Mouse (Mus musculus) liver (tissue): ENCODE measurements at regions not wholly inside any gene's neighbourhood (a gene's known extent, or its start where the extent isn't known, plus 50 kb on each side); places are given as distances from the start of the nearest gene placed in this dataset.

Experiments
- DNase-seq: peaks from one replicate; pipeline ENCODE4 v3.0.0-alpha.2; 2020; ENCODE audit warnings: mixed read lengths

- no peak for DNase-seq
Observed at GRCm38 (mm10) chr5:133676791-133677450, 422.6 kb upstream of the Castor2 start.

- no peak for DNase-seq
Observed at GRCm38 (mm10) chr5:133675636-133676035, 423.9 kb upstream of the Castor2 start.

DNA sequence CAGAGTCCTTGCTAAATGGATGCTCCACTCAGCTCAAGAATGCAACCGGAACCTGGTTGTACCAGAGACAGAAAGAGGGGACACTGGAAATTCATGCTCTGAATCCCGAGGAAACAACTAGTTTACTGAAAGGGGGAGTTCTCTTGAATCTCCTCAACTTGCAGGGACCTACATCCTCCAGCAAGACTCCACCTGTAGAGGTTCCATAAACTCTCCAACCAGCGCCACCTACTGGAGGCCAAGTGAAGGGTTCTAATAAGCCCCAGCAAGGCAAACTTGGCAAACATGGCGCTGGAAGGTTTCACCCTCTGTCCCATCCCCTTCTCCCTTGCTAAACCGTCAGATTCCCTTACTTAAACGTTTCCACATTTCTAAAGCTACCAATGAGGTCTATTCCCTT lies 433.0 kb upstream of the Castor2 start:
- DNase-seq, result peak; percentile 14

DNA sequence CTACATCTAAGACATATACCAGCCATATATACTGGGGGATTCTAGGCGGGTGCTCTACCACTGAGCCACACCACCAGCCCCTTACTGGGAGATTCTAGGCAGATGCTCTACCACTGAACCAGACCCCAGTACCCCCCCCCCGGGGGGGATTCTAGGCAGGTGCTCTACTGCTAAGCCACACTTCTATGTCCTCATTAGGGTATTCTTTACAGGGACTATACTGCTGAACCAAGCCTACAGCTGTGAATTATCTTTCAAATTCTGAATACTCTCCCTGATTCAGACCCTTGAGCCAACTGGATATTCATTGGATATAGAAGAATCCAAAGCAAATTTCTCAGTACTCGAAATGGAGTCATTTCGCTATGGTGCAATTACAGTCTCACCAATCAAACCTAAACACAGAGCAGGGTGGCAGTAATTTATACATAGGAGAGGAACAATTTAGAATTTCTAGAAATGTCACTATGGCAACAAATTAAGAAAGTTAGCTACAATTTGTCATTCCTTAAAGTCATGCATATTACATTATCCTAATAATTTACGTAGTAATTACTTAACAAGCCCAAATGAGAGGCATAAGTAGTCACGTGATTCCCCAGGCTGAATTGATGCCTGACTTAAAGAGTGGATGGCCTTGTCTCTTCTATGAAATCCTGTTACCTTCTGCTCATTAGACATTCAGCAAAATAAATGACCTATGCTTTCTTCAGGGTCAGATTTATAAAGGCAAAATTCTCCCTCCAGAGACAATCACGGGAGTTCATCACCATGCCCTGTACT lies 436.8 kb upstream of the Castor2 start:
- DNase-seq, result no peak

- DNase-seq, result no peak
Observed at GRCm38 (mm10) chr5:133660351-133660750, 439.2 kb upstream of the Castor2 start.

DNA sequence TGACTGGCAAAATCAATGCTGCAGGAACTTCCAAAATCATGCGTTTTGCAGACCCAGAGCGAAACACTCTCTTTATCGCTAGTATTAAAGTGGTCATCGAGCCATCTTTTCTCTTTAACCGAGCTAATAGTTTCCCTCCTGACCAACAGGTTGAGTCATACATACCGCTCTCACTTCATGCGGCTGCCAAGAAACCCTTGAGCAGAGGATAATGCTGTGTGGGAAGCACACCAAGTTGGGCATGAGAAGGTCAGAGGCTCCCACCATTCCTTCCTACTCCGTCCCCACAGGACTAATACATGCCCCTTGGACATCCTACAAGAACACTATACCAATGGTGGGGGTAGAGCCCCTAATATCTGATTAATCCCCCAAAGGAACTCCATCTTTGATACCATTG lies 442.7 kb upstream of the Castor2 start:
- DNase-seq, result no peak

DNA sequence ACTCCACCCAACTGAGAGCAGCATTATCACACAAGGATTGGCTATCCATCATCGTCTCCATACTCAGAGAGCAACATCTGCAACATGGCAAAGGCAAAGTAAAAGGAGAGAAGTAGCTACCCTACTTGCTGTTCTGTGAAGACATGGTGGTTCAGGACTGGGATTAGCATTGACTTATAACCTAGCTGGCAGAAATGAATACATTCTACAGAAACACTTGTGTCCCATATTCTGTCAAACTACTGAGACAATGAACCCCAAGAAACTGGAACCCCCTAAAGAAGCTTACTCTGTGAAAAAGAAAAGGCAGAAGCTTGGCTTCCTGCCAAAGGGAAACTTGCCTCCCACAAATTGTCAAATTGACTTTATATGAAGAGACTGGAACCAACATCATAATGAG lies 446.1 kb upstream of the Castor2 start:
- DNase-seq, result no peak

- no peak for DNase-seq
Observed at GRCm38 (mm10) chr5:133650246-133650645, 449.3 kb upstream of the Castor2 start.

GRCm38 (mm10) chr5:133645696-133646195 lies 453.8 kb upstream of the Castor2 start:
- DNase-seq, result no peak

DNA sequence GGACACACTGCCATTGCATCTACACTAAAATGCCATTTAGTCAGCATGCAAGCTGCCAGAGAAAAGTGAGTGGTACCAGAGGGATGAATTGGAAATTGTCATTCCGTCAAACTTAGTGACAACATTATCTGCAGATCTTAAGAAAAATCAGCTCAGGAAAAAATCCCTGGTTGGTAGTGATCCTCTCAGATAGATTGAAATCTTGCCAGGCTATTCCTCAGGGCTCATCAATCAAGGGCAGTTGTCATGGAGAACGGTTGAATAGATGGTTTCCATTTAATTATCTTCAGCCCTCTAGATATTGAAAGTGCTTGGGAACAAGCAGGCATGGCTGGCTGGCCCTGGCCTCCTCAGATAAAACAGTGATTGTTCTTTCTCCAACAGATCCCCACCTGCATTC lies 456.2 kb upstream of the Castor2 start:
- DNase-seq, result no peak

DNA sequence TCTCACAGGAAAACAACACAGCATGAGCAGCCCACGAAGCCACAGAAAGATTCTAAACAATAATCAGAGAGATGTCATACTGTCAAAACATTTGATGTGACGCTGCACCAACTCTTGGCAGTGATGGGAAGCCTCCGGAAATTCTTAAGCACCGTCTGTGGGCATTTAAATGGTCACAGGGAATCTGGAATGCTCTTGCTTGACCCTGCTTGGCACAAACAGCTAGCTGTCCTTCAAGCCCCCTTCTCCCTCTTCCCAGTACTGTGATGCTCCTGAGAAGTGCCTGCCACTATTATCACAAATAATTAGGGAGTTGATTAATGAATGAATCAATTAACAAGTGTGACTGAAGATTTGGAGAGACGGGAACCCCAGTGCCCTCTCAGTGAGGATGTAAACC lies 465.0 kb upstream of the Castor2 start:
- DNase-seq, result no peak

GRCm38 (mm10) chr5:133631812-133632211 lies 467.7 kb upstream of the Castor2 start:
- DNase-seq, result no peak

DNA sequence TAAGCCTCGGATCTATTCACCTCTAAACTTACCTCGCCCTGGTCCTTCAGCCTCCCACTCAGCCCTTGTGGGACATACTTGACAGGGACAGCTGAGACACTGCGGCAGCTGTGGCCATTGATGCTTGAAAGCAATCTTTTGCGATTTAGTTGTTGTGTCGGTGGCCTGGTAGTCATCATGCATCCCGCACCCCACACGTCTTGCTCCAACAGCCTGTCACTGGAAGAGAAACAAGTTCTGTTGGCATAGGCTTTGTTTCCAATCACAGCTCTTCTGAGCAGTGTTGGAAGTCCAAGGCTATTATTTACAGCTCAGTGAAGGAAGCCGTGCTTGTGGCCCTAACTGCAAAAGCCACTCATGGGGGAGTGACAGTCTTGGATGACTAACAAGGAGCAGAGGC lies 480.2 kb upstream of the Castor2 start:
- DNase-seq, result no peak

DNA sequence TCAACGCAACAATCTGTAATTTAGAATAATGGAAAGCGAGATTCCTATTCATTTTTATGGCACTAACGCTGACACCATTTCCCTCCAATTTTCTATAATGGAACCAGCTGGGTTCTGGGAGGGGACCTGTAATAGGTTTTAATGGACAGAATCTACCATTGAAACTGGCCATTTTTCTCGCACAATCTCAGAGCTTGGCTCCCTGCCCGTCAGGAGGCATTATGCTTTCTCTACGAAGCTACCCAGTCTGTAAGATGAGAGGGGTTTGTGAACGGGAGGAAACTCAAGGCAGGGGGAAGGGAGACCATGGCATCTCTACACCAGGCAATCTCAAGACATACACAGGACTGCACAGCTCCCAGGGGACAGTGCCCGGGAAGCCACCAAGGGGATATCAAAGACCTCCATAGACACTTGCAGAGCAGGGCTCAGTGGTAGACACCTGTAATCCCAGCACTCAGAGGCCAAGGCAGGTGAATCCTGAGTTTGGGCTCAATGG lies 498.2 kb upstream of the Castor2 start:
- no peak for DNase-seq

DNA sequence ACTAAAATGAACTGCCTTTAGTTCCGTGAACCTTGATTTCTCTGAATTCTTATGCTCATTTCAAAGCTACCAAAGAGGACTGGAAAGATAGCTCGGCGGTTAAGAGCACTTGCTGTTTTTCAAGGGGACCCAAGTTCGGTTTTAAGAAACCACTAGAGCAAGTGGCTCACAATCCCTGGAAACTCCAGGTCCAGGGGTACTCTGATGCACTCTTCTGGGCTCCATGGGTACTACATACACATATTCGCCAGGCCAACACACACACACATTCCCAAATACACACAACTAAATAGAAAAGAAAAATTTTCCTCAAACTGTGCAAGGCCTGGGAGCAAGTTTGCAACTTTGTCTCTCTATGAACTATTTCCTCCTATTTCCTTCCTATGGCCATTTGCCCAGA lies 498.9 kb upstream of the Castor2 start:
- no peak for DNase-seq

DNA sequence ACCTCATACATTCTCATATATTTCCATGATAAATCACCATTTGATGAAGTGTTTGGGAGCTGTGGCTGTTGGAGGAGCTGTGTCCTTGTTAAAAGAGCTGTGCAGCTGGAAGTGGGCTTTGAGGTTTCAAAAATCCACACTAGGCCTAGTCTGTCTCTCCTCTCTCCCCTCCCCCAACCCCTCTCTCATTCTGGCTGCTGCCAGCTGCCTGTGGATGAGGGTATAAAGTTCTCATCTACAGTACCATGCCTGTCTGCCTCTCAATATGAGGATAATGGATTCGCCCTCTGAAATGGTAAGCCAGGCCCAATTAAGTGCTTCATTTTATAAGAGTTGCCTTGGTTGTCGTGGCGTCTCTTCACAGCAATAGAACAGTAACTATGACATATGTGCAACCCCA lies 501.4 kb upstream of the Castor2 start:
- DNase-seq, result no peak

DNA sequence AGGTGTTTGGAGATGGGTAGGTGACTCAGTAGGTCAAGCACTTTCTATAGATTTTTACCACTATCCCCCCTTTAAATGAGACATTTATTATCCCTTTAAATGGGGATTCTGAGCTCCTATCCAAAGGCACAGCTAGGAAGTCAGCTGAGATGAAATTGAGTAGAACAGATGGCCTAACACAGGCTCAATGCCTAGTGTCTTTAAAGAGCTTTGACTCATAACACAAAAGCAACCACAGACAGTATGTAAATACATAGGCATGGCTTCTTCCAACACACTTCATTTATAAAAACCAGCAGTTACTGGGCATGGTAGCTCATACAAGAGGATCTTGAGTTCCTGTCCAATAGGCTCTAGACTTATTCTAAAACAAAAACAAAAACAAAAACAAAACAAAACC lies 513.0 kb upstream of the Castor2 start:
- DNase-seq, result no peak

DNA sequence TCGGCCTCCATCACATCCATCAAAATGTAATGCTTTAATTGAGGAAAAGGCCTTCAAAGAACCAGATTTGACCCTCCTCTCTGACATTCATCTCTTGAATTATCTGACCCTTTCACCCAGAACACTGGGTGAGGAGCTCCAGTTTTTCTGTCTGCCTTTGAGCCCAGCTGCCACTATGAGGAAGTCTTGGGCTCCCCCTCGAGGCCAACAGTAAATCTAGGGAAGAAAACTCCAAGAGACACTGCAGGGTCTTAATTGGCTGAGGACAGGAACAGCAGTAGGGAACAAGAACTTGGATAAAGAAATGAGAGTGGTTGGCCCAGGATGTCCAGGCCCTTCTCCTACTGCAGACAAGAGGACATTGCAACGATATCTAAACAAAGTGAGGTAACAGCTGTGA lies 514.3 kb upstream of the Castor2 start:
- peak; percentile 10 for DNase-seq

DNA sequence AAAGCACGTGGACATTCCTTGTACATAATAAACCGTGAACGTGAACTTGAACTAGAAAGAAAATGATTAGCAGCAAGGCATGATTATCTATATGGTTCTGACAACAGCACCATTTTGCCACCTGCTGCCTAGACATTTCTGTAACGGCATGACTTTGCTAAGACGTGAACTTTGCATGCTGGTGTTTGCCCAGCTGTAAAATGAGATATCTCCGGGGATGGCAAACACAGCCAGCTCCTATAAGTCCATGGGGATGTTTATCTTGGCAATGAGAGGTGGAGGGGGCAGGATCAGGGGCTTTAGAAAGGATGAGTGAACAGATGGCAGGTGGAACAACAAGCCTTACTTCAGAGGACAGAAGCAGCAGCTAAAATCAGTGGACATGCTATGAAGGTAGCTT lies 522.9 kb upstream of the Castor2 start:
- DNase-seq, result no peak

DNA sequence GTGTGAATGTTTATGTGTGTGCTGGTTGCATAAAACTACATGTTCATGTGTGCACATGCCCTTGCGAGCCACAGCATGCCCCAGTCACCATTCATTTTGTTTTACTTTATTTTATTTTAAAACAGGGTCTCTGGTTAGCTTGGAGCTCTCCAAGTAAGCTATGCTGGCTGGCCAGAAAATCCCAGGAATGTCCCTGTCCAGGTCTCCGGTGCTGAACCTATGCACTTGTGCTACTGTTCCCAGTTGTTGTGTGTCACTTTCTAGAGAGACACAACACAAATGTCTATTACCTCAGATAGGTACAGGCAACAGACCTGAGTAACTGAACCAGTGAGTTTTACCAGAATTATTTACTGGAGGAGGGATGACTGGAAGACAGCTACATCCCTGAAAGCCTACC lies 530.4 kb upstream of the Castor2 start:
- peak; percentile 3 for DNase-seq

DNA sequence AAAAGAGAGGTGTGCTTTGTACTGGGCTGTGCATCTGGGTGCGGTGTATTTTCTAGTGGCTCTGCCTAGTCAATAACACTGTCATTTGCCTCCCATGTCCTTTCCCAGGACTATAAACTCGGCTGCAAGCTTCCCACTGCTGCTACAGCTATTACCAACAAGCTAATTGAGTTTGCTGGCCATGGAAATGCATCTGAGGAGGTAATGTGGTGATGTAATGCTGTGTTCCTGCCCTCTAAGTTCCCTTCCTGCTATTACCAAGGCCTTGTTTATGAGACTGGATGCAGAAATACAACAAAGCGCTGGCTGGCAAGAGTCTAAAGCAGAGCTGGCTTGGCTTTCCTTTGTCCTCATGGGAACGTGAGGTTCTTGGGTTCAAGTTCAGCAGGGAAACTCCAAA lies 533.0 kb upstream of the Castor2 start:
- no peak for DNase-seq

- no peak for DNase-seq
Observed at GRCm38 (mm10) chr5:133550657-133551056, 548.9 kb upstream of the Castor2 start.

DNA sequence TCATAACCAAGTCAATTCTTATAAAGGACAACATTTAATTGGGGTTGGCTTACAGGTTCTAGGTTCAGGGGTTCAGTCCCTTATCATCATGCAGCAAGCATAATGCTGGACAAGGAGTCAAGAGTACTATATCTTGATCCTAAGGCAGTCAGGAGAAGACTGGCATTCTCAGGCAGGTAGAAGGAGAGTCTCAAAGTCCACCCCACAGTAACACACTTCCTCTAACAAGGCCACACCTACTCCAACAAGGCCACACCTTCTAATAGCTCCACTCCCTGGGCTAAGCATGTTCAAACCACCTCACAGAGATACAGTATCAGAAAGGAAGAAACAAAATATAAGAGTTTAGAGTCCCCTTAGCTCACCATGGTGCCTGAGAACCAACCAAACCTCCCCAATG lies 557.3 kb upstream of the Castor2 start:
- DNase-seq, result no peak

DNA sequence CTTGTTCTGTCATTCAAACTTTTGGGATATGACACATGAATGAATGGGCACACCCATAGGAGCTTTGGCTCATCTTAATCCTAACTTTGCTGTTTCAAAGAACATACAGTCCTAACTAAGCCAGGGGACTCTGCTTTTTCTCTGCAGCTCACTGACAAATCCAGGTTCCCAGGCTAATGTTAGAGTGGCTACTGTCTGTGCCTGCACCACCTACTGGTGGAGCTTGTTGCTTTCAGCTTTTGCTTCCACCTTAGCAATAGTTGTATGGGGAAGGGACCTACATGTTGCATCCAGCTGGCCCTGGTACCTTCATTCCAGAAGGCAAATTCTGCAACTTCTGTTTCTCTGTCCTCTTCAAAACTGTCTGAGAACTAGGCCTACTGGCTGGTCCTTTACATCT lies 566.8 kb upstream of the Castor2 start:
- no peak for DNase-seq
